Mouse (Mus musculus): ENCODE results near the gene Arvcf.

DNA sequence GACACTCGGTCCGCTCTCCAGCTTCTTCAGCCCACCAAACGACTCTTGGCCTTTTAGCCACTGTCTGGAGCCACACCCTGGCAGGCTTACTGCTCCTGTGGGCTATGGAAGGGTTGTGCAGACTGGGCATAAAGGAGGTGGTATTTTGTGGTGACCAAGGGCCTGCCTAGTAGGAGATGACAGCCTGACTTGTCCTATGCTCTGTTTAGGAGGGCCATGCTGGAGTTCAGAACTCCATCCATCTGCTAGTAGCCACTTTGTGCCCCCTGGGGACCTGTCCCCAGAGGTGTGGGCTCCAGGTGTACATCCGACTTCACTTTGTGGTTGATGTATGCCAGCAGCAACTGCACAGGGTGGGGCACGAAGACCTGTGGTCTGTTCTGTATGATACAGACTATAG, 45.6 kb downstream of the Arvcf start:
- TF ChIP-seq POLR2A (IDR thresholded peaks at IDR 0.05; ENCODE audit: control insufficient read depth in 1 of 2, insufficient read depth in 1 of 2, low read depth in 1 of 2, low read length in 2 of 2, poor library complexity in 1 of 2) (no peak), CTCF (IDR thresholded peaks at IDR 0.05 in 2 of 3, conservative IDR thresholded peaks at IDR 0.05 in 1 of 3; ENCODE audit: control insufficient read depth in 1 of 3, insufficient read depth in 1 of 3, low read depth in 2 of 3, low read length in 3 of 3, poor library complexity in 1 of 3, severe bottlenecking in 1 of 3) (no peak), MAZ (IDR thresholded peaks at IDR 0.05; ENCODE audit: low read depth, low read length) (no peak), ZMIZ1 (IDR thresholded peaks at IDR 0.05; ENCODE audit: low read depth, low read length) (no peak)

Measured in MEL (cell line).